ENCODE assay signal across 13 mouse cellular contexts in genomic region chr19:44517996-44518768, GRCm38 (mm10). TPM values are rescaled to one million over a fixed set of nuclear protein-coding genes. Genes with fewer than 3 reads are reported as not detected.
A peak's percentile ranks its signal among the peaks of the same experiment; 100 is the strongest.
DNase-seq lines count a peak whose midpoint lies in the region; ATAC-seq and TF ChIP-seq lines count a peak whose summit lies in the region.
"Had no signal": no experiment of that assay in that cellular context is flagged by ENCODE, and none has a peak within 500 bp of the region (broad histone marks: within the 10 kb centered on the region; RNA-seq: fewer than 3 reads in every experiment).

No protein-coding gene starts in this region.

- H3K4me3 ChIP-seq in liver, postnatal 0 days (ENCODE audit: low read depth, low read length), result no peak overlapping the region
- H3K4me3 ChIP-seq in liver, embryonic 11.5 days (ENCODE audit: low read depth, low read length), result no peak overlapping the region
- no peak overlapping the region for H3K4me3 ChIP-seq in thymus, adult 2 months (ENCODE audit: control insufficient read depth, insufficient read depth, low read length)

- DNase-seq in heart, adult 11 months, result peak; percentile 87
- no peak for DNase-seq in heart, postnatal 10 days
- no peak for DNase-seq in liver, postnatal 0 days
- no peak for DNase-seq in liver, embryonic 11.5 days (ENCODE audit: low spot score)
- peak; percentile 61 for DNase-seq in brain, embryonic 14.5 days (ENCODE audit: low read depth)
- DNase-seq in thymus, adult 2 months, result peak; percentile 70
- no peak for DNase-seq in Muller cell, postnatal 12 days (ENCODE audit: inconsistent ontology term)
- DNase-seq in layer of hippocampus, adult 9-10 months (ENCODE audit: low spot score), result no peak
- DNase-seq: right cerebral cortex, adult 18-20 months had no signal

- no peak overlapping the region for H3K4me2 ChIP-seq in liver, postnatal 0 days (ENCODE audit: low read depth, low read length)
- no peak overlapping the region for H3K4me2 ChIP-seq in liver, embryonic 11.5 days

- TF ChIP-seq CTCF in liver, postnatal 0 days (IDR thresholded peaks at IDR 0.05; ENCODE audit: low read depth), result peak; percentile 35
- peak; percentile 42; the same call in 1 of the 2 replicates for TF ChIP-seq CTCF in brain, embryonic 14.5 days (IDR thresholded peaks at IDR 0.05; ENCODE audit: borderline replicate concordance, extremely low read depth, insufficient read depth, insufficient read length)
- peak; percentile 73; the same call in 1 of the 2 replicates for TF ChIP-seq CTCF in thymus, adult 2 months (IDR thresholded peaks at IDR 0.05; ENCODE audit: borderline replicate concordance, control insufficient read depth, extremely low read depth, insufficient read depth, low read length, poor library complexity)

- no peak for TF ChIP-seq EP300 in liver, postnatal 0 days (IDR thresholded peaks at IDR 0.05; ENCODE audit: low read depth)

- no peak for ATAC-seq in liver, postnatal 0 days
- no peak for ATAC-seq in liver, embryonic 11.5 days (replicated peaks; ENCODE audit: low FRiP score)

- TF ChIP-seq POLR2A in brain, embryonic 14.5 days (IDR thresholded peaks at IDR 0.05; ENCODE audit: borderline replicate concordance, extremely low read depth, insufficient read depth, insufficient read length, poor library complexity, severe bottlenecking), result no peak
- no peak for TF ChIP-seq POLR2A in thymus, adult 2 months (IDR thresholded peaks at IDR 0.05; ENCODE audit: control insufficient read depth, extremely low read depth, insufficient read depth, low read length, poor library complexity)

- WGBS in liver, postnatal 0 days (ENCODE audit: insufficient replicate concordance), result 72% methylated on average over 12 of the region's 12 CpGs
- 57% methylated on average over 12 of the region's 12 CpGs for WGBS in liver, embryonic 11.5 days
- WGBS in thymus, adult 2 months, result 72% methylated on average over 12 of the region's 12 CpGs

- no peak overlapping the region for H3K27ac ChIP-seq in liver, postnatal 0 days (ENCODE audit: low read depth)
- H3K27ac ChIP-seq in liver, embryonic 11.5 days (ENCODE audit: low read depth, low read length), result no peak overlapping the region
- H3K27ac ChIP-seq in thymus, adult 2 months (ENCODE audit: control insufficient read depth, insufficient read depth, low read length), result no peak overlapping the region

- H3K36me3 ChIP-seq in liver, postnatal 0 days (replicated peaks; ENCODE audit: insufficient read depth, low read length), result no peaks in the 10 kb centered on the region
- H3K36me3 ChIP-seq in liver, embryonic 11.5 days (ENCODE audit: control insufficient read depth, insufficient read depth, low read length), result no peaks in the 10 kb centered on the region
- no peaks in the 10 kb centered on the region for H3K36me3 ChIP-seq in thymus, adult 2 months (ENCODE audit: control insufficient read depth, insufficient read depth, low read length)

- peaks cover 25% of the 10 kb centered on the region for H3K27me3 ChIP-seq in liver, postnatal 0 days (ENCODE audit: insufficient read depth, low read length)
- peaks cover 44% of the 10 kb centered on the region for H3K27me3 ChIP-seq in liver, embryonic 11.5 days (replicated peaks; ENCODE audit: control insufficient read depth, insufficient read depth, low read length)
- H3K27me3 ChIP-seq in thymus, adult 2 months (ENCODE audit: control insufficient read depth, insufficient read depth, low read length), result no peaks in the 10 kb centered on the region

- no peak overlapping the region for H3K9ac ChIP-seq in liver, postnatal 0 days (replicated peaks)
- H3K9ac ChIP-seq in liver, embryonic 11.5 days (ENCODE audit: low read depth, low read length), result no peak overlapping the region

- no peaks in the 10 kb centered on the region for H3K9me3 ChIP-seq in liver, postnatal 0 days (ENCODE audit: low read length)
- no peaks in the 10 kb centered on the region for H3K9me3 ChIP-seq in liver, embryonic 11.5 days (ENCODE audit: control insufficient read depth, low read length)

- peaks cover 4% of the 10 kb centered on the region; the same call in 1 of the 2 replicates for H3K4me1 ChIP-seq in liver, postnatal 0 days (ENCODE audit: insufficient read depth)
- H3K4me1 ChIP-seq in liver, embryonic 11.5 days (replicated peaks; ENCODE audit: control insufficient read depth, insufficient read depth, low read length), result no peaks in the 10 kb centered on the region
- H3K4me1 ChIP-seq in thymus, adult 2 months (replicated peaks; ENCODE audit: control insufficient read depth, insufficient read depth, low read length), result peaks cover 29% of the 10 kb centered on the region

- intact Hi-C loops in heart, postnatal 10 days (cut with DNase I), result no loop called here

RNA-seq across cellular contexts. Expression of gene Wnt8b, which starts 24.9 kb away (rescaled TPM):
- not detected for total RNA-seq in heart, postnatal 10 days (2021)
- not detected in 2 replicates for polyA plus RNA-seq in liver, postnatal 0 days (2015; fragmentation: Nextera tagmentation; extraction: Ambion mirVana)
- not detected in 2 replicates for polyA plus RNA-seq in liver, embryonic 11.5 days (2014; fragmentation: Nextera tagmentation; extraction: Ambion mirVana)
- polyA plus RNA-seq in brain, embryonic 14.5 days (2012; rRNA removed), result 3.6 and 3.7 TPM in 2 replicates
- polyA plus RNA-seq in thymus, adult 2 months (2012; rRNA removed), result 6.1 and 6.6 TPM in 2 replicates
- total RNA-seq: megakaryocyte-erythroid progenitor cell, adult 5-6 weeks had no signal

RNA-seq across cellular contexts. Expression of gene Sec31b, which starts 27.5 kb away (rescaled TPM):
- 1 to 10 TPM; 4.5 to 4.7 TPM for total RNA-seq in heart, postnatal 10 days (2021)
- polyA plus RNA-seq in liver, postnatal 0 days (2015; fragmentation: Nextera tagmentation; extraction: Ambion mirVana), result 0.54 and 0.57 TPM in 2 replicates
- 0.55 and 0.58 TPM in 2 replicates for polyA plus RNA-seq in liver, embryonic 11.5 days (2014; fragmentation: Nextera tagmentation; extraction: Ambion mirVana)
- 0.42 and 0.72 TPM in 2 replicates for polyA plus RNA-seq in brain, embryonic 14.5 days (2012; rRNA removed)
- 15.4 and 18.8 TPM in 2 replicates for polyA plus RNA-seq in thymus, adult 2 months (2012; rRNA removed)

RNA-seq across cellular contexts. Expression of gene Gm20538, which starts 34.4 kb away (rescaled TPM):
- not detected for total RNA-seq in heart, postnatal 10 days (2021)
- polyA plus RNA-seq in liver, postnatal 0 days (2015; fragmentation: Nextera tagmentation; extraction: Ambion mirVana), result not detected in 2 replicates
- polyA plus RNA-seq in liver, embryonic 11.5 days (2014; fragmentation: Nextera tagmentation; extraction: Ambion mirVana), result not detected in 2 replicates
- polyA plus RNA-seq in brain, embryonic 14.5 days (2012; rRNA removed), result not detected in 2 replicates
- polyA plus RNA-seq in thymus, adult 2 months (2012; rRNA removed), result 6.6 TPM in 1 of 2 replicates, not detected in the other
- total RNA-seq: megakaryocyte-erythroid progenitor cell, adult 5-6 weeks had no signal
- polyA plus RNA-seq: heart, embryonic 16.5 days; limb, embryonic 14.5 days; neural tube, embryonic 11.5 days had no signal

RNA-seq across cellular contexts. Expression of gene Ndufb8, which starts 37.1 kb away (rescaled TPM):
- 1,000 to 10,000 TPM; 1,469 to 1,488 TPM for total RNA-seq in heart, postnatal 10 days (2021)
- 394 and 410 TPM in 2 replicates for polyA plus RNA-seq in liver, postnatal 0 days (2015; fragmentation: Nextera tagmentation; extraction: Ambion mirVana)
- 488 and 497 TPM in 2 replicates for polyA plus RNA-seq in liver, embryonic 11.5 days (2014; fragmentation: Nextera tagmentation; extraction: Ambion mirVana)
- polyA plus RNA-seq in brain, embryonic 14.5 days (2012; rRNA removed), result 434 and 563 TPM in 2 replicates
- 480 and 627 TPM in 2 replicates for polyA plus RNA-seq in thymus, adult 2 months (2012; rRNA removed)

RNA-seq across cellular contexts. Expression of gene Hif1an, which starts 44.5 kb away (rescaled TPM):
- 10 to 100 TPM; 45.6 to 54.0 TPM for total RNA-seq in heart, postnatal 10 days (2021)
- polyA plus RNA-seq in liver, postnatal 0 days (2015; fragmentation: Nextera tagmentation; extraction: Ambion mirVana), result 5.3 and 6.8 TPM in 2 replicates
- 19.7 and 22.4 TPM in 2 replicates for polyA plus RNA-seq in liver, embryonic 11.5 days (2014; fragmentation: Nextera tagmentation; extraction: Ambion mirVana)
- 29.5 TPM in 2 replicates for polyA plus RNA-seq in brain, embryonic 14.5 days (2012; rRNA removed)
- polyA plus RNA-seq in thymus, adult 2 months (2012; rRNA removed), result 31.5 and 36.1 TPM in 2 replicates

Comparison
In these comparisons a context has a peak if more than half of its experiments do, and no peak if none do; other contexts are left out.
1. DNase-seq: peak in heart, adult 11 months (single experiment), brain, embryonic 14.5 days (single experiment) and thymus, adult 2 months (single experiment); none in heart, postnatal 10 days (0 of 2), liver, postnatal 0 days (single experiment), liver, embryonic 11.5 days (single experiment), Muller cell, postnatal 12 days (single experiment) and layer of hippocampus, adult 9-10 months (single experiment).
2. Peak in every context shown above with its lines, with median percentiles within 50 percentile points of each other: CTCF ChIP-seq.